Mouse (Mus musculus): ENCODE measurements around the gene Oxsr1. TPM values are rescaled to one million over a fixed set of nuclear protein-coding genes. Genes with fewer than 3 reads are reported as not detected.
"Not testable (repeated sequence)": the region's sequence is repeated elsewhere in the genome, so short reads cannot be mapped to it uniquely, and the experiment has no call there.

Gene Oxsr1
- total and polyA plus RNA-seq, 3 experiments, result 7.2 to 33.1 (median 32.7) TPM

DNA sequence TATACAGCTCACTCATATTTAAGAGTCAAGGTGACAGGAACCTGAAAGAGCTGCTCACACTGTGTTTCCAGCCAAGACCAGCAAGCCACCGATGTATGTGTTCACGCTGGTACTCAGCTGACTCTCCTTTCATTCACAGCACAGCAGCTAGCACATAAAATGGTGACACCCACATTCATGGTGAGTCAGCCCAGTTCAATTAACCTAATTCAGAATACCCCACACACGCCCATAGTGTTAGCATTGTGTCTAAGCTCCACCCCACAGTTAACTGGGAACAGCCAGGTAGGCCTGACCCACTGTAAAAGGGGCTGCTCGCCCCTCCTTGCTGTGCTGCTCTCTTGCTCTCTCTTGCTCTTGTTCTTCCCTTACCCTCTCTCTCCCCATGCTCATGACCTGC is 50.7 kb downstream of the Oxsr1 start:
- DNase-seq, result no peak

DNA sequence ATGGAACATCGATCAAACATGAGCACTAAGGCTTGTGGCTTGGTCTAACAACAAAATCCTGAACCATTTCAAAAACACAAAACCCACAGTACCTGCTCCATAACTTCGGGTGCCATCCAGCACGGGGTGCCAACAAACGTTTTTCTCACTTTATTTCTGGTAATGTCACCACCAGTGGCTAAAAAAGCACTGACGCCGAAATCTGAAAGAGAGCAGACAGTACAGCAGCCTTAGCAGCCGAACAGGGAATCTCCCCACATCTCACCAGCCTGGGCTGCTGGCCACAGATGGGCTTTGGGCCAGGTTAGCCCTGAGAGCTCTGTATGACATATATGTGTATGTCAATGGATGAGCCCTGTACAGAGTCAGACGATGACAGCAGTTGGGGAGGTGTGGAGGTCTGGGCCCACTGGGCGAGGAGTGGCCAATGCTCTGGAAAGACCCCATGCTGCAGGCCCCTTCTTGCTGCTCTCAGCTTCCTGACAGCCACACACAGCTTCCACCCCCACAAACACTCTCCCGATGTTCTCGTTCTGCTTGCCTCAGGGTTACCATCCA is 53.6 kb downstream of the Oxsr1 start:
- no peak for DNase-seq

GRCm38 (mm10) chr9:119268120-119268519 is 54.1 kb downstream of the Oxsr1 start:
- no peak for DNase-seq

DNA sequence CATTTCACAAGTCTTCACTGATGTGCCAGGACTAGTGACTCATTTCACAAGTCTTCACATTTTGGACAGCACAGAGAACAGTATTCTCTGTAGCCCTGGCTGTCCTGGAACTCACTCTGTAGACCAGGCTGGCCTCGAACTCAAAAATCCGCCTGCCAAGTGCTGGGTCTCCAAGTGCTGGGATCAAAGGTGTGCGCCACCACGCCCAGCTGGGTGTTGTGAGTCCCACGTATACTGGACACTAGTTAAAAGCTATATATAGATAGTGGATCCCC is 56.2 kb downstream of the Oxsr1 start:
- DNase-seq, result not testable (repeated sequence)

DNA sequence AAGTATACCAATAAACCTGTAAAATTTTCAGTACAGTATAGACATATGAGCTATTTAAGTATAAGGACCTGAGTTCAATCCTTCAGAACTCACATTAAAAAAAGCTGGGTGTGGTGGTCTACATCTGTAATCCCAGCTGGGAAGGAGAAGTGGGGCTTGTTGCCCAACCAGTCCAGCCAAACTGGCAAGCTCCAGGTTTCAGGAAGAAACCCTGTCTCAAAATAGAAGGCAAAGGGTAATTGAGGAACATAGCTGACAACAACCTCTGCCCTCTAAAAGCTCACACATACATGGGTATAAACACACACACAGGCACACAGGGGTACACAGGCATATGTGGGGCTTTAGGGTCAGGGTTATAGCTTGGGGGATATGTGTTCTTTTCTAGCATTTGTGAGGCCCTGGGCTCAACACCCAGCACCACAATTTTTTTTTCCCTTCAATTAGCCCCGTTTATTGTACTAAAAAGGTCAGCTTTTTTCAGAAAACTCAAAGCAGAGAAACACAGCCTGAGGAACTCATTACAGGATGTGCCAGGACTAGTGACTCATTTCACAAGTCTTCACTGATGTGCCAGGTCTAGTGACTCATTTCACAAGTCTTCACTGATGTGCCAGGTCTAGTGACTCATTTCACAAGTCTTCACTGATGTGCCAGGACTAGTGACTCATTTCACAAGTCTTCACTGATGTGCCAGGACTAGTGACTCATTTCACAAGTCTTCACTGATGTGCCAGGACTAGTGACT is 56.7 kb downstream of the Oxsr1 start:
- not testable (repeated sequence) for DNase-seq

DNA sequence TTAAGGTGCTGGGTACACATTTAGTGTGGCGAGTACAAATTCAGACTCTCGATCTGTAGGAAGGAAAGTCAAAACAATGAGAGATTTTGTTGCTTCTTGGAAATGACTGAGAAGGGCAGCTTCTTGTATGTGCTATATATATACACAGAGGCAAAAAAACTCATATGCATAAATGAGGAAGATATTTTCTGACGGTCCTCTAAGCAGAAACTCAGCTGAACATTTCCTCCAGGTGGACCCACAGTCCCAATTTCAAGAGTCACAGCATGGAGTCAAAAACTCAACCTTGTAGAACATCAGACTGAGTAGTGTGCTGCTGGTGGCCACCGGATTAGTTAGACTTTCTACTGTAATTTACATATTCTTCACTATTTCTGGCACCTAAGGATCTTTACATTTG is 59.2 kb downstream of the Oxsr1 start:
- no peak for DNase-seq

DNA sequence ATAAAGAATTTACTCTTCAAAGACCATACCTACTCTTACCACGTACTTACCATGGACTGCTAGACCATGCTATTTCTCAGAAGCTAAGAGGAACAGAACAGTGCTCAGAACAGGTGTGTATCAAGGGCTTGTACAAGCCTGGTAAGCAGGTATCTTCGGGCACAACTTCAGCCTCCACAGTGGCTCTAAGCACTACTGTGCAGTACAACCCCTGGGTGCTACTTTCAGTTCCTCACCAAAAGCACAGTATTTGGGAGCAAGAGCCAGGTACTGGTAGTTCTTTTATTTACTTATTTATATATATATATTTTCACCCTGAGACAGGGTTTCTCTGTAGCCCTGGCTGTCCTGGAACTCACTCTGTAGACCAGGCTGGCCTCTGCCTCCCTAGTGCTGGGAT is 61.4 kb downstream of the Oxsr1 start:
- DNase-seq, result no peak

GRCm38 (mm10) chr9:119258785-119259184 is 63.4 kb downstream of the Oxsr1 start:
- DNase-seq, result no peak

DNA sequence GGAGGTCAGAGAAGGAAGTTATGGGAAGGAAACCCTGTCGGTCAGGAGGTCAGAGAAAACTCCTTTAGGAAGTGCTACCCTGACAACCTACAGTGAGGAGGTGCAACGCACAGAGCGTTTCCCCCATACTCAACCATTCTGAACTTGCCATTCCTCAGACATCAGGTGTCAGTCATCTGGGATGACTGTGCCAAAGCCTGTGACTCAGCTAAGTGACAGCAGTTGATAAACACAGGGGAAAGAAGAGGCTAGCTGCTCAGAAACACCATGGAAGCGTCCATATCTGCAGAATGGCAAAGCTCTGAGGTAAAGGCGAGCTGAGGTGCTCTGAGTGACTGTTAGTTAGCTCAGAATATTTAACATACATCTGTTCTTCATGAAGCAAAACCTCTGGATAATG is 64.1 kb downstream of the Oxsr1 start:
- DNase-seq, result no peak

GRCm38 (mm10) chr9:119256161-119256560 is 66.1 kb downstream of the Oxsr1 start:
- DNase-seq, result no peak

- DNase-seq, result no peak
Observed at GRCm38 (mm10) chr9:119255096-119255495, 67.1 kb downstream of the Oxsr1 start.

- no peak for DNase-seq
Observed at GRCm38 (mm10) chr9:119254187-119254586, 68.0 kb downstream of the Oxsr1 start.

DNA sequence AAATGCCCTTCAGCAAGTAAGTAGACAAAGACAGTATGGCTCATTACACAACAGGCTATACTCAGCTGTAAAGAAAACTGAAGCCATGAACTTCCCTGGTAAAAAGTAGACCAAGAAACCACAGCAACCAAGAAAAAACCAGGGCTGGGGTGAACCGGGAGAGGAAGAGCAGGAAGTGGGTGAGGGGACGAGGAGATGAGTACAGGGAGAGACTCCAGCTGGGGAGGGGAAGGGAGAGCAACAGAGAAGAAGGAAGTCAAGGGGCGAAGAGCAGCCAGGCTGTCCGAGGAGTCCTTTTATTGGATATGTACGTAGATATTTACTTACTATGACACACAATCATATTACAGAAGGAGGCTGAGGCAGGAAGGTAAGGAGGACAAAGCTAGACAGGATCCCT is 74.2 kb downstream of the Oxsr1 start:
- no peak for DNase-seq

DNA sequence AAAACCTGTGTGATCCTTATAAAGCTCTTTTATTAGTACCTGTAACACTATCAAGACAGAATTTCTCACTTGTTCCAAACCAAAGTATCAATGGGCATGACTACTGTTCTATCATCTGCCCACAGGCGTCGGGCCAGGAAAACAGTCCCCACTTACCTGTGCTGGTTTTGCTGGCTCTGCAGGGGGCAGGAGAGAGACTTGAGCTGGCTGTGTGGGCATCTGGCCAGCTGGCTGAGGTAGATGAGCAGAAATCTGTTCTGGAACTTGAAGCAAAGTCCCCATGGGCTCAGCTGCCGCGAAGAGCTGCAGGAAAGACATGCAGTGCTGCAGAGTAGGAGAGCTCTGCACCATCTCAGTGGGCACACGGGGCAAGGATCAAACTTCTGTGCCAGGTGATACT is 75.4 kb downstream of the Oxsr1 start:
- DNase-seq, result peak; percentile 17

DNA sequence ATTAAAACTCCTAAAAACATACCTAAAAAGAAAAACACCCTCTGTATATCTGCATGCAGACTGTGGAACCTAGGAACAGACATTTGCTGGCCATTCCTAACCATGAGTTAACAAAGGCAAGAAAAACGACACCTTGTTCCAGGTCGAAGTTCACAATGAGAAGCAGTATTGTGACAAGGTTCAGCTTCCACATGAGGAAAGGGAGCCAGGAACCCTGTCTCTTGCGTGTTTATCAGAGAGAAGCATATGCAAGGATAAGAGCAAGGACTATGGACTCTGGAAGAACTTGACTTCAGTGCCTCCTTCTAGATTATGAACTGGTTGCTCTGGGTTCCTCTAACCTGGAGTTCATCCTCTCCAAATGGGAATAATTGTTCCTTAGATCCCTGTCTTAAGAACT is 78.2 kb downstream of the Oxsr1 start:
- no peak for DNase-seq

DNA sequence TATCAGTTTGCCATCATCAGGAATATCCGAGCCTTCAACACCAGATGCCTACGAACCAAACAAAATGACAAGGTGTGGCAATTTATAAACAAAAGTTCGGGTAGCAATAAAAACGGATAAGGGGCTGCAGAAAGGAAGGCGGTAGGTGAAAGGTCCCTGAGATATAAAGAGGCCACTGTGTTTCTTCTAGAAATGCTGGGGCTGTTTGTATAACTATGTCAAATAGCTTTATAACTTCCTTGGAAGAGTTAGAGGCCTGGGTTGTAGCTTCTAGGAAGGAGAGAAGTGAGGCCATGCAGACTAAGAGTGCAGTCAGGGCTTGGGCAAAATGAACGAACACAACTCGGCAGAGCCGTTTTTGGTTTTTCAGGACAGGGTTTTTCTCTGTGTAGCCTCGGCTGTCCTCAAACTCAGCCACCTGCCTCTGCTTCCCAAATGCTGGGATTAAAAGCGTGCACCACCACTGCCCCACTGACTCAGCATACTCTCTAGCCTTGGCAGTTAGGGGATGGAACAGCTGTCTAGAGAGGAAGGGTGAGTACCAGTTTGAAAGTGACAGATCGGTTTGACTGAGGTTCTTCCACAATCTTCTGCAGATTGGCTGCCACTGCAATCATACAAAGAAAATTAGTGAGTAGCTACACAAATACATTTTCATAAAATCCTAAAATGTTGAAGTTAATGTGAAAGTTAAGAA is 80.9 kb downstream of the Oxsr1 start:
- DNase-seq, result no peak

- no peak for DNase-seq
Observed at GRCm38 (mm10) chr9:119240286-119240997, 81.8 kb downstream of the Oxsr1 start.

DNA sequence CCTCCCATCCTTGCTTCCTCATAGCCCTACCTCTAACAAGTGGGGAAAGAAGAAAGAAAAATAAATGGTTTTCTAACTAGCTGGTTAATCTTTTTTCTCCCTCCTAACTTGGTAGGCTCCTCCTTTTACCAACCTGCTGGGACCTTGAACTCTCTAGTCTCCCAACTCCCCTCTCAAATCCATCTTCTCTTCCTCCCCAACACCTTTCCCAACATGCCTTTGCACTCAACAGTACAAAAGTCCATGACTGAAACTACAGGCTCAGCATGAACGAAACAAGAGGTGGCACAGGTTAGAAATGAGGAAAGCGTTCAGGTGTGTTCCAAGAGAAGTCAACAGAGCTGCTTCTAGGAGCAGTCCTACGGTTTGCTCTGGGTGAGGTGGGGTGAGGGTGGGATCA is 83.0 kb downstream of the Oxsr1 start:
- DNase-seq, result no peak

- no peak for DNase-seq
Observed at GRCm38 (mm10) chr9:119238796-119239195, 83.4 kb downstream of the Oxsr1 start.

- no peak for DNase-seq
Observed at GRCm38 (mm10) chr9:119231552-119231951, 90.7 kb downstream of the Oxsr1 start.

GRCm38 (mm10) chr9:119230829-119231228 is 91.4 kb downstream of the Oxsr1 start:
- no peak for DNase-seq

DNA sequence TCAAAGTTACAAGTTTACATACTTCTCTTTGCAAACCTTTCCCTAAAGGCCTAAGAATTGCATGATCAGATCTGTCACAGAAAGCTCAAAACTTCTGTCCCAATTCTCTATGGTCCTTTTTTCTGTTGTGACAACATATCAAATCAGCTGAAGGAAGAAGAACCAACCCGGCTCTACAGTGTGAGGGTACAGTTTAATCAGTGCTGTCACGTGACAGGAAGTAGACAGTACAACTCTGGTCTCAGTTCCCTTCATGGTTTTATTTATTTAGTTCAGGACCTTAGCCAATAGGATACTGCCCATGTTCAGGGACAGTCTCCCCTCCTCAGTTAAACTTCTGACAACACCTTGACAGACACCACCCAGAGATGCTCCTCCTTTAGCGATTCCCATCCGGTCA is 102.0 kb downstream of the Oxsr1 start:
- DNase-seq, result no peak

GRCm38 (mm10) chr9:119219667-119220066 is 102.6 kb downstream of the Oxsr1 start:
- DNase-seq, result no peak
